Mouse (Mus musculus) thymus, adult 2 months (tissue): ENCODE data around the gene Nwd2. TPM values are rescaled to one million over a fixed set of nuclear protein-coding genes. Genes with fewer than 3 reads are reported as not detected.

Source experiments
- DNase-seq: peaks from one replicate; pipeline ENCODE4 v3.0.0; 2021
- H3K27ac ChIP-seq: fragments of 200-500 bp; 2 replicates; pipeline ENCODE4 v1.5.1; 2012; ENCODE audit warnings: low read length, control low read depth; ENCODE audit not compliant: control insufficient read depth, insufficient read depth
- H3K27me3 ChIP-seq: fragments of 200-500 bp; 2 replicates; pipeline ENCODE4 v1.6.1; 2012; ENCODE audit warnings: mild to moderate bottlenecking, low read length, moderate library complexity, mixed read lengths; ENCODE audit not compliant: control insufficient read depth, insufficient read depth
- H3K36me3 ChIP-seq: fragments of 200-500 bp; 2 replicates; pipeline ENCODE4 v1.6.1; 2012; ENCODE audit warnings: mild to moderate bottlenecking, low read length, moderate library complexity; ENCODE audit not compliant: control insufficient read depth, insufficient read depth
- H3K4me1 ChIP-seq: fragments of 200-500 bp; replicated peaks from 2 replicates; pipeline ENCODE4 v1.6.1; 2012; ENCODE audit warnings: low read length; ENCODE audit not compliant: control insufficient read depth, insufficient read depth
- H3K4me3 ChIP-seq: fragments of 200-500 bp; 2 replicates; pipeline ENCODE4 v1.5.1; 2012; ENCODE audit warnings: mild to moderate bottlenecking, low read length, control low read depth, moderate library complexity; ENCODE audit not compliant: control insufficient read depth, insufficient read depth
- CTCF ChIP-seq: fragments of 200-500 bp; IDR thresholded peaks from 2 replicates; pipeline ENCODE4 v1.5.1; 2012; ENCODE audit warnings: mild to moderate bottlenecking, control low read depth, low read length, moderate library complexity, borderline replicate concordance; ENCODE audit not compliant: control insufficient read depth, poor library complexity, insufficient read depth; ENCODE audit errors: extremely low read depth
- POLR2A ChIP-seq: fragments of 200-500 bp; IDR thresholded peaks from 2 replicates; pipeline ENCODE4 v1.6.1; 2012; ENCODE audit warnings: mild to moderate bottlenecking, low read length, control low read depth, moderate library complexity; ENCODE audit not compliant: control insufficient read depth, poor library complexity, insufficient read depth; ENCODE audit errors: extremely low read depth
- WGBS: fragments of 180-500 bp; shearing (Covaris S2); methylation state at CpG from one replicate; pipeline ENCODE4 v1.1.7; 2018; 5-methylcytosine and 5-hydroxymethylcytosine counted together
- polyA plus RNA-seq: library from polyadenylated mRNA; depleted of rRNA; stranded (reverse); fragments of >200 nt; gene quantifications from 2 replicates; pipeline ENCODE4 v1.2.3, GENCODE M21; 2012

Gene Nwd2
- polyA plus RNA-seq, 1 experiment = 0.08 TPM

DNA sequence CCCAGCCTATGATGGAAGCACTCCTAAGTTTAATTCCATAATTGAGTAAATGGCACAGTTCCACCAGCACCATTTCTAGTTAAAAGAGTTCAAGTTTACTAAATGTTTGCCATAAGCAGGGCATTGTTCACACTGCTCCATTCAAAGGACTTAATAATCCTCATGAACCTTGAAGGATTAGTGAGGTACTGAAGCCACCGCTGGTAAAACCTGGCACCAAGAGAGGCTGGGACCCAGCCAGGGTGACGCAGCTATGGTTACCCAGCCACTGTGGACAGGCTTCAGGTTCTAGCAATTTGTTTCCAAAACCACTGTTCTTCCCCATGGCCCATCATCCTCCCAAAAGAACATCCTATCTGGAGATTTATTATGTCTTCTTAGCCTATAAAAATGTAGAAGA is 124.1 kb downstream of the Nwd2 start:
- no peak for TF ChIP-seq CTCF
- no peak for TF ChIP-seq POLR2A
- Histone ChIP-seq H3K27ac (no peak overlapping the region), H3K4me3 (no peak overlapping the region), H3K4me1 (no peaks in the 10 kb centered on the region), H3K27me3 (no peaks in the 10 kb centered on the region), H3K36me3 (no peaks in the 10 kb centered on the region)
- DNase-seq = no peak
- 88% methylated on average over 2 of the region's 2 CpGs for WGBS

DNA sequence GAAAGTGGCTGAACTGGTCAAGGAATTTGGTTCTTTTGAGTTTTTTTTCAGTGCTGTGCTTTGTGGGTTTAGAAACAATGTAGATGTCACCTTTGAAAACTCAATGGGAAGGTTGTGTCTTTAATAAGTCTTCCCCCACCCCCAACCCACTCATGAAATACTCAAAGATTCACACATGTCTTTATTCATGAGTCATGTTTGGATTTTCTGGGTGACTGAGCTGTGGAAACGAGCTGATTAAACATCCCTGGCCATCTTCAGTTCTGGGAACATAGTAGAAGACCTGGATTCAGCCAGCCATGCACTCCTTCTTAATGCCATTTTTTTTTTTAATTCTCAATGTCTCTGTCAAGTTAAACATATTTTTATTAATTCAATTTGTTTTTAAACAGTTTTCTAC is 124.7 kb downstream of the Nwd2 start:
- Histone ChIP-seq H3K27ac (no peak overlapping the region), H3K27me3 (no peaks in the 10 kb centered on the region), H3K4me1 (no peaks in the 10 kb centered on the region), H3K4me3 (no peak overlapping the region), H3K36me3 (no peaks in the 10 kb centered on the region)
- TF ChIP-seq POLR2A (no peak), CTCF (no peak)
- no peak for DNase-seq
- 66% methylated on average over 1 of the region's 1 CpGs for WGBS

DNA sequence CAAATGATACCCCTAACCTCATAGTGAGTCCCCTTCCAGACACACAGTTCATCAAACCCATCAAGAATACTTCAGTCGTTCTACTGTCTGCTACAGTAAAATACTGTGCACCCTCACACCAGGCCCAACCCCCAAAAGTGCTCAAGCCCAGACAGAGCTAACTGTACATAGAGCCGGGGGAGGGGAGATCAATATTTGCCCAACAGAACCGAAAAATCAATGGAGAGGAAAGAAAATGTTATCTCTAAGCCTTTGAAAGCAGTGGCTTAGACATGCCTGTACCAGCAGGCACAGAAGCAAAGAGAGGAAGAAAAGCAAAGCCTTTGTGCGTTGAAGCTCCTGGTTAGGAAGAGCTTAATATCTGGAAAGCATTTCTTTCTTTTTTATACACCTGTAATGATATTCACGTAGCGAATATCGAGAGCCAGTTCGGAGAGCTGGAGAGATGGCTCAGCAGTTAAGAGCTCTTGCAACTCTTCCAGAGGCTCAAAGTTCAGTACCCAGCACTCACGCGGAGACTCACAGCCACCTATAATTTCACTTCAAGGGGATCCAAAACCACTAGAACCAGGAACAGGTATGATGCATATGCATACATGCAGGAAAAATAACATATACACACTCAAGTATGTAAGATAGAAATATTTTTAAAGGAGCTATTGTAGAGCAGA is 139.4 kb downstream of the Nwd2 start:
- Histone ChIP-seq H3K27me3 (no peaks in the 10 kb centered on the region), H3K4me3 (no peak overlapping the region), H3K27ac (no peak overlapping the region), H3K4me1 (no peaks in the 10 kb centered on the region), H3K36me3 (no peaks in the 10 kb centered on the region)
- 93% methylated on average over 10 of the region's 10 CpGs for WGBS
- no peak for DNase-seq
- TF ChIP-seq POLR2A (no peak), CTCF (no peak)

DNA sequence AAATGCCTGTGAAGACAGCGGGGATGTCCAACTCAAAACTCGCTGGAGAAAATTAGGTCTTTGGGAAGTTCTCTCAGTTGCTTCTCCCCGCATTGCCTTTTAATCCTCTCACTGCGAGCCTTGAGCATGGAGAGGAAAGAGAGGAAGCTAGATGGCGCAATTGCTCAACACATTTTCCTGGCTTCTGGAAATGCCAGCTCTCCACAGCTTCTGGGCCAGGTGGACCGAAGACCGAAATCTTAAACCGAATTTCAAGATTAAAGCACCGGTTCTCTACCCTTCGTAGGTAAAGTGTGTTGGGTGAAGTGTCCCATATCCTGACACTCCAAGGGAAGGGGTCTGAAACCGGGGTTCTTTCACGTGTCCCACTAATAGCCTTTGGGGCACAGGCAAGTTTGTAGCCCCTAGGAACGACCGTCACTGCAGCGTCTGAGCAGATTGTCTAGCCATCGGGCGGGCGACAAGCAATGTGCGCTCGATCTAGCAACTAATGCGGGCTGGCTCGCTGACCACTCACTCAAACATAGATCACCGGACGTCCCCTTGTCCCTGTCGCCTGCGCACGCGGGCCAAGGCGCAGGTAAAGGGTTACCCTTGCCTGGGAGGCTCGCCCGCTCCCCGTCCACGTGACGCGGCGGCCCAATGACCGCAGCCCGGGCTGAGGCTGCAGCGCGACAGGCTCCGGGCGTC is 163.1 kb downstream of the Nwd2 start, which contains the start of gene 0610040J01Rik:
Gene 0610040J01Rik, plus strand, starts transcription at position 545 of the 690 bp plus-strand sequence.
- Histone ChIP-seq H3K27ac (no peak within 1 kb of the TSS), H3K4me1 (no peaks in the 10 kb centered on the region), H3K4me3 (peak within 1 kb of the TSS; percentile 8; the same call in 1 of the 2 replicates), H3K27me3 (peaks cover 3% of the 10 kb centered on the region; the same call in 1 of the 2 replicates), H3K36me3 (no peaks in the 10 kb centered on the region)
- peak; percentile 27 for DNase-seq
- no peak for TF ChIP-seq CTCF
- no peak for TF ChIP-seq POLR2A
- 4% methylated on average over 42 of the region's 42 CpGs for WGBS

DNA sequence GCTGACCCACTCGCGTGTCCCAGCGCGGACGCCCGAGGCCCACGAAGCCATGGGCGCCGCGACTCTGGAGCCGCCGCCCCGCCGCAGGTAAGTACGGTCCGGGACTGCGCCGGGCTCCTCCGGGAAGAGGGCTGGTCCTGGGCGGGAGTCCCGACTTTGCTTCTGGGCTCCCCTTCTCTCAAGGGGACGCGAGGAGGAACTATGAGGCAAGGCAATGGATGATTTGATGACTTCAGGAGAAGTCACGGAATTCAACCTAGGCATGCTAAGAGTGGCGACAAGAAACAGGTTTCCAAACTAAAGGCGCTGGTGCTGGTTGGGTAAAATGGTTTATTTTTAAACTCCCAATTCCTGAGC is 163.6 kb downstream of the Nwd2 start:
- Histone ChIP-seq H3K4me1 (no peaks in the 10 kb centered on the region), H3K27me3 (peaks cover 3% of the 10 kb centered on the region; the same call in 1 of the 2 replicates), H3K4me3 (peak overlapping the region; percentile 8; the same call in 1 of the 2 replicates), H3K27ac (no peak overlapping the region), H3K36me3 (no peaks in the 10 kb centered on the region)
- DNase-seq = no peak
- 4% methylated on average over 26 of the region's 26 CpGs for WGBS
- TF ChIP-seq POLR2A (no peak), CTCF (no peak)

DNA sequence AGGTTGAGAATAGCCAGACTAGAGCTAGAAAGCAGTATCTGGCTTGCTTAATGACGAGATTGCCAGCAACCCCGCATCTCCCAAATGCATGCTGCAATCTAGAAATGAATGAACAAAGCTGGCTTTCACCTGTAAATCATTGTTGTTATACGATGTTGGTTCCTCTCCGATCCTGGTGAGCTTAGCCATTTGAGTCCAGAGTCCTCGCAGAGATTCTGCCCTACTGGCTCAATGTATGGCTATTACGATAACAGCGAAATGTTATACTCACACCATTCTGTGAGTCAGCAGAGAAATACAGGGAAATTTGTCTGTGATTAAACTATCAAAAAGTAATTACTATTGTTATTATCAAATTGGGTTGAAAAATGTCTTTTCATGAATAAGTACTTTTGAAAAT is 167.7 kb downstream of the Nwd2 start:
- Histone ChIP-seq H3K36me3 (no peaks in the 10 kb centered on the region), H3K27ac (no peak overlapping the region), H3K27me3 (peaks cover 3% of the 10 kb centered on the region; the same call in 1 of the 2 replicates), H3K4me3 (no peak overlapping the region), H3K4me1 (no peaks in the 10 kb centered on the region)
- WGBS = 95% methylated on average over 7 of the region's 7 CpGs
- TF ChIP-seq CTCF = no peak
- DNase-seq = no peak
